Mouse (Mus musculus) 3T3-L1 (cell line): ENCODE data around the gene 4930432K21Rik.

ENCODE experiments used
- DNase-seq: peaks from one replicate; pipeline ENCODE4 v3.0.0-alpha.2; 2015; ENCODE audit warnings: low read depth, low spot score

The 4930432K21Rik gene

DNA sequence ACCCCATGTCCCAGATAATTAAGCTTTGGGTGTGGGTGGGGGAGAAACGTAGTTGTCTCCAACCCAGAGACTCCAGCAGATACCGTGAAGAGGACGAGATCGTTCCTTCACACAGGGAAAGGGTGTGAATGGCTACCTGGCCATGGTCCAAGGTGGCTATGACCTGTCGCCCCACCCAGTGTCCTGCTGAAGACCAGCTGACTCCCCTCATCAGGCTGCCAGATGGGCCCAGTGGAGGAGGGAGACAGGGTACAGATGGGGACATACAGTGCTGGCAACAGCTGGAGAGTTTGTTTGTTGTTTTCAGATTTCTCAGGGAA lies 666 bp downstream of the 4930432K21Rik start:
- DNase-seq = no peak

DNA sequence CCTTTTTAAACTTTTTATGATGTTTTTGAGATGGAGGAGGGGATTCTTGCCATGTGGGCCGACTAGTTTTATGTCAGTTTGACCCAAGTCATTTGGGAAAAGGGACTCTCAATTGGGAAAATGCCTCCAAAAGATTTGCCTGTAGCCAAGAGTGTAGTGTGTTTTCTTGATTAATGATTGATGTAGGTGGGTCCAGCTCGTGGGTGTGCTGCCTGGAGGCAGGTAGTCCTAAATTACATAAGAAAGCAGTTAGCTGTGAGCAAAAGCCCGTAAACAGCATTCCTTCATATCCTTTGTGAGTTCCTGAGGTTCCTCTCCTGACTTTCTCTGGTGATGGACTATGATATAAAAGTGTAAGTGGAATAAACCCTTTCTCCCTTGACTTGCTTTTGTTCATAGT lies 1.4 kb downstream of the 4930432K21Rik start:
- no peak for DNase-seq

DNA sequence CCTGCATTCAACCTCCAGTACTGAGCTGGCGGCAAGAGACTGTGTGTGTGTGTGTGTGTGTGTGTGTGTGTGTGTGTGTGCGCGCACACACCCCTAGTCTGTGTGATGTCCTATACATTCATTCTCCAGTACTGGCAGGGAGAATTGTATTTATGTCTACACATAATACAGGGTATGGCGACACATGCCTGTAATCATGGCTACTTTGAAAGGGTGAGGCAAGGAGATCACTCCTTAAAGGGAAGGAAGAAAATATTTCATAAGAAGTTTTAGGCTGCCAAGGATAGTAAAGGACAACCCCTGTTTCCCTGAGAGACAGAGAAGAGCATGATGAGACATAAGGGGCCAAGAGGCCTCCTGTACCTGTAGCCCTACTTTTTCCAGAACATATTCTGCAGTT lies 9.8 kb downstream of the 4930432K21Rik start:
- DNase-seq = peak; percentile 47

DNA sequence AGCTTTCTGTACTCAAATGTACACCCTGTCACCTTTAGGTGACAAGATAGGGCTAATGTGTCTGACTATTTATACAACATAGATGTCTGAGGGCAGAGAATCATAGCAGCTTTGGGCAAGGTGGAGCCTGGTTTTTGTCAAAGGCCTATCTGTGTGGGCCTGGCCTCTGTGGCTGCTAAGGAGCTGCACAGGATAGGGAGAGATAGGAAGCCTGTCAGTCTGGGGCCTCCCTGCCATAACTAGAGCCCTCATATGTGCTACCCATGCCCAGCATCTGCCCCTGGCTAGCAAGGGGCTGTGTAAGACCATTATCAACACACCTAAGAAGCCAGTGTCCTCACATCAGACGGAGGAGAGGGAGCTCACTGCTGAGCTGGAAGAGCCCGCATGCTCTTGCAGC lies 19.9 kb downstream of the 4930432K21Rik start:
- DNase-seq = no peak

DNA sequence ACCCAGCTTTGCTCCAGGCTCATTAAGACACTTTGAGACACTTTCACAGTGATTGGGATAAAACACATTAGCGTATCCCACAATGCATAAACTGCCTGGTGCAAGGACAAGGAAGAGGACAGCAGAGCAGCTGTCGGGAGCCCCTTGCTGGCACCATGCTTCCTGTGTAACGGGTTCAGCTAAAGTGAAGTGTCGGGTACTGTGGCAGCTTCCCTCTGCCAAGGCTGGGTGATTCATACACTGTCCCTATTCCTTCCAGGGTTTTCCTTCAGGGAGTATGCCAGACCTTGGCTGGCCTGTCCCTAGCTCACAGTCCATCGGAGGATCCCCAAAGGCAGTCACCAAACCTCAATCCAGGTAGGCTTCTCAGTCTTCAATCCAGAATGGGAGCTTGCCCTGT lies 22.3 kb downstream of the 4930432K21Rik start:
- DNase-seq = peak; percentile 62

DNA sequence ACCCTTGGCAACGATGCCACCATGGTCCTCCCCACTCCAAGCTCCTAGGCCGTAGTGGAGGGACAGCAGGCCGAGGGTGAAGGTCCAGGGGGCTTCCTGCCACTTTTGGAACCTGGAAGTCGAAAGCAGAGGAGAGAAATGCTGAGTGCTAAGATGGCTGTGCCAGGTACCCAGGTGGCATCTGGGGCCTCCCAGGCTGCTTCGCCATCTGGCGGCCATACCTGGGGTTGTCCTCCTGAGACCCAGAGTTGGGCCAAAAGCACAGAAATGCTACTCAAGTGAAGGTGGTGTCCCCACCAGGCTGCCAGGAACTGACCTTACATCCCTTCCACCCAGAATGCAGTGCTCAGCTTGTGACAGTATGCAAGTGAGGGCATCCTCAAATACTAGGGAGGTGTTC lies 26.0 kb downstream of the 4930432K21Rik start:
- no peak for DNase-seq

DNA sequence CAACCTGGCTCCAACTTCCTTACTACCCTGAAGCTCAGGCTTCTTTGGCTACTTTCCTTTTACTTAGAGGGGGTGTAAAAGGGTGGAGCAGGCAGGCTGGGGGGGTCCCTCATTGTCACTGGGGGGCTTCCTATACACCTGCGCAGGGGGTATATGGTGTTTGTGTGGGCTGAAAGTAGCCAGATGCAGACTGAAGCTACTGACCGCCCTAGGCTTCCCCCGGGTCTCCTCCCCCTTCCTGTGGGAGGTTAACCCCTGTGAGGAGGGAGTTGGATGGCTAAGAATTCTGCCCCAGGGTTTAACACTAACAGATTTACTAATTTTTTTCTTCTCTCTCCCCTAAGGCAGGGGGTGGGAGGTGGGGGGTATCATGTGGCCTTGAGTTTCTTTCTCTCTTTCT lies 28.7 kb downstream of the 4930432K21Rik start:
- DNase-seq = no peak

DNA sequence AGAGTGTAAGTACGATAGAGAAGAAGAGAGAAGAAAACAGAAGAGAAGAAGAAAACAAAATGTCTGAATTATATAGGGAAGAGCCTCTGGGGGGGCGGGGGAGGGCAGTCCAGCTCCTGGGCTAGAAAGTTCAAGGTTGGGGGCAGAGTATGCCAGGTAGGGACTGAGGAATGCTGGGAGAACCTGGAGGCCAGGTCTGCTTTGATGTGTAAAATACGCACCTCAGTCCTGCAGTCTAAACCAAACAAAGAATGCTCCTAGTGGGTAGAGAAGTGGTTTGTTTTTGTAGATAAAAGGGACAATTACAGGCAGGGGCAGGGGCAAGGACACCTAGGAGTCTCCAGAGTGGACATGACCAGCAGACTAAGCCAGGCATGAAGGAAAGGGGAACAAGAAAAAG lies 29.6 kb downstream of the 4930432K21Rik start:
- no peak for DNase-seq

DNA sequence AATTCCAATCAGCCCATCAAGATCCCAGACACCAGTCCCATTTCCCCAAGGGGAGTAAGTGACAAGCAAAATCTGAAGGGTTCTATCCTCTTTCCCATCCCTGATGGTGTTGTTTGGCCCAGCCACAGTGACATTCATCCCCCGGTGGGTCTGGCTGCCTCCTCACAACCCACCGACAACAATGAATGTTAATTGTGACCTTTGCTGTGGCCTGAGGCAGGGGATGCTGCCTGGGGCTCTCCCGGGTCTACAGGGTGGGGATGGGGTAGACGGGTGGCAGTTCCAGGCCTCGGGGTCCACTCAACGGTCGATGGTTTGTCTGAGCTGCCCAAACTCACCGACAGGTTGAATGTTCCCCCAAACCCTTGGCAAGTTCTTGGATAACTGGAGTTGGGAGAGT lies 30.8 kb downstream of the 4930432K21Rik start:
- no peak for DNase-seq

DNA sequence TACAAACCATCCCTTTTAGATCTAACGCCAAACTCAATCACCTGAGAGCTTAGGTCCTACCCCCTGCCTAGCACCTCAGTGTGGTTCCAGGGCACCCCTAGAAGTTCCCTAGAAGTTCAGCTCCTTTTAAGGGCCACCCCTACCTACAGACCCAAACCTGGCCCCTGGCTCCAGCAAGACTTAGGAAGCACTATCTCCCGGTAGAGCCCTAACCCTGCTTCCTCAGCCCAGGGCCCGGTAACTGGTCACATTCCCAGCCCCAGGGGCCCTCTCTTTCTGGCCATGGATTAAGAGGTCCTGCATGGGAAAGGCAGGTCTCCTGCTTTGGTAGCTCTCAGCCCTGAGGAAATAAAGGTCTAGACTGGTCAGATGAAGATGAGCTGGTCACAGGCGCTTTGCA lies 32.1 kb downstream of the 4930432K21Rik start:
- no peak for DNase-seq

DNA sequence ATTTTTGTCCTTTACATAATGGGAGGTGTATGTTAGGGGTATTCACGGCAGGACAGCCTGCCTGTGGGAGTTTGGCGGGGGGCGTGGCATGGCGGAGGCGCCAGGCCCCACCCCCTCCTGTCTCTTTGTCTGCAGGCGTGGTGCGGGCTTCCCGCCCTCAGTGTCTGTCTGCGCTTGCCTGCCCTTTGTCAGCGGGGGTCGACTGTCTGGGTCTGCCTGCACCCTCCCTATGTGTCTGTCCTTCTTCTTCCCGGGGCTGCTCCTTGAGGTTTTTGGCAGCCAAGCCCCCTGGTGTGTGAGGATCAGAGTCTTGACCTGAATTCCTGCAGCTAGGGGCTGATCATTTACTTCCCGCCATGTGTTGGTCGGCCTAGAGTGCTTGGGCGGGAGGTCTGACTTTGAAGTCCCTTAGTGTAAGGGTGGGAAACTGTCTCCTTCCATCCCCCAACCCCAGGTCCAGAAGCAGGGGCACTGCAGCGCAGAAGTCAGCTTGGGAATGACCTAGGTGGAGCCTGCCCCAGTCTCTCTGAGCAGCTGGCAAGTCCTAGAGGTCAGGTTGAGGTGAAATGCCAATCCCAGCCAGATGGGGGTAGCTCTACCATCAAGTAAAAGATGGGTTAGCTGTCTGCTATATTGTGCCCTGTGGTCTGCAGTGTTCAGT lies 32.8 kb downstream of the 4930432K21Rik start:
- no peak for DNase-seq

DNA sequence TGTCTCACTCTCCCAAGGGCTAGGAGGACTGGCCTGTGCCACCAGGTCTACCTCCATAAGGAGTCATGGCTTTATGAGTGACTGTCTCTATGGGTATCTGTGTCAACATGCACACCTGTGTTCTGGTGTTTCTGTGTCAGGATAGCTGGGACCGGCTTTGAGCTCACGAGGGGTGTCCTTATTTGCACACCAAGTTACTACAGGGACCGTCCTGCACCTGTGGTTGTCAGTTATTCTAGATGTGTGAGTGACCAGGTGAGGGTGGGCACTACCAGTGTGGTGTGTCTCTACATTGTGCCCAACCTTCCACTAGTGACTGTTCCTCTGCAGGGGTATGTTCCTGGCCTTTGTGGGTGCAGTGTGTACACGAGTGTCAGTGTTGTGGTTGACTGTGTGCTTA lies 35.0 kb downstream of the 4930432K21Rik start:
- no peak for DNase-seq

DNA sequence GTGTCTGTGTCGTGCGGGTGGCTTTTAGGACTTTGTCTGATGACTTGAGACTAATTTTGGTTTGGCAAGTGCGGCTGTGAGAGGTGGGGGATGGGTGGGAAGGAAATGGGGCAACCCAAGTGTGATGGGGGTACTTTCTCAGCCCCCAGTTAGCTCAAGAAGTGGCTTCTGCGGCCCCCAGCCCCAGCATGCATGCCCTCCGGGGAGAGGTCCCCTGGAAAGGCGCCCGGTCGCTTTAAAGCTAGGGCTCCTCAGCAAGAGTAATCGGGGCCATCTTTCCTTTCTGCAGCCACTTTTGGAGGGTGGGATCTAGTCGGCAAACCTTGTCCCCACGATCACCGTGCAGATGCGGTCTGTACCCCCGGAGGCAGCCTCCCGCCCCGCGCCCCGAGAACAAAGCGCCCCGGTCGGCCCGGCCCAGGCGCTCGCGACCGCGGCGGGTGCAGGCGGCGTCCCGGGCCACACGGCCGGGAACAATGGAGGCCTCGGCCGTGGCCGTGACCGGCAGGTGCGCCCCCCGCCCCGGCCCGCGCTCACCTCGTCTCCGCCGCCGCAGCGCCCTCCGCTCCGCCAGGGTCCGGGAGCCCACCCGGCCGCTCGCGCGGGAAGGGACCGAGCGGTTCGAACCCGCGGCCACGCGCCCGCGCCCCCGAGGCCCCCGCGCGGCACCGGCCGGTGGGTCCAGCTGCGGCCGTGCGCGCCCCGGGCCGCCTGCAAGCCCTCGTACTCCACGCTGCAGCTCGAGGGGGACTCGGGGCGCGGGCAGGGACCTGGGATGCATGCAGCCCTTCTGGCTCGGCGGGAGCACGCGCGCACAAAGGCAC lies 35.6 kb downstream of the 4930432K21Rik start:
- DNase-seq = no peak

DNA sequence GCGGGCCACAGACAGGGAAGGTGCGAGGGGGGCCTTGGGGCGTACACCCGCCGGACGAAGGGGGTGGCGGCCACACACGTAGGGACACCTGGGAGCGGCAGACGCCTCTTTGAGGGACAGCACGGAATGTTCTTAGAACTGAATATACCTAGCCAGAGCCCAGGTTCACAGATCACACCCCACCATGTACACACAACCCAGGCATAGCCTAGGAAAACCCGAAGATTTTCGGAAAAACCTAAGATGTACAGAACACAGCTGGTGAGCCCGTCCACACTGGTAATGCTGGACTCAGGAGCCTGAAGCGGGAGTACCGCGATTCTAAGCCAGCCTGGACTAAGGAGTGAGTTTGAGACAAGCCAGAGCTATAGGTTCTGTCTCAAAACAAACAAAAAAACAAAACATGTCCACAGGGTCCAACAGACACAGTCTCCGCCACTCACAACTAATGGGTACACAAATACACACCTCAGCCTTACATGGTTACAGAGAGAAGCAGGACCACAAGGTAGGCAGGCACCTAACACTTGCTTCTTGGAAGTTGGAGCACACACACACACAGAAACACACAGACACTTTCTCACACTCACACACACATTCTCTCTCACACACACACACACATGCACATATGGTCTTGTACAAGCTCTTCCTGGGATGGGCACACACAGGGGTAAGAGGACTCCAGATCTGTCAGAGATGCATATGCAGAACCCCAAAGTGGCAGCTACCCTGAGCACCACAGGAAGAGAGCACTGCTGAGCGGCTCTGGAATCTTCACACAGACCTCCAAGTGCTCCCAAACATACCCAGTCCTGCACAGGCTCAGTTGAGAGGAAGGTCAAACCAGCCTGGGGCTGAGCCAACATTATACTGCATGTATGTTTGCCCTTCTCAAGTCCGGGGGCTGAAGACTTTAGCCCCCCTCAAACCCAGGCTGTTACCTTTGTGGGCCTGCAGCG lies 36.5 kb downstream of the 4930432K21Rik start:
- no peak for DNase-seq

DNA sequence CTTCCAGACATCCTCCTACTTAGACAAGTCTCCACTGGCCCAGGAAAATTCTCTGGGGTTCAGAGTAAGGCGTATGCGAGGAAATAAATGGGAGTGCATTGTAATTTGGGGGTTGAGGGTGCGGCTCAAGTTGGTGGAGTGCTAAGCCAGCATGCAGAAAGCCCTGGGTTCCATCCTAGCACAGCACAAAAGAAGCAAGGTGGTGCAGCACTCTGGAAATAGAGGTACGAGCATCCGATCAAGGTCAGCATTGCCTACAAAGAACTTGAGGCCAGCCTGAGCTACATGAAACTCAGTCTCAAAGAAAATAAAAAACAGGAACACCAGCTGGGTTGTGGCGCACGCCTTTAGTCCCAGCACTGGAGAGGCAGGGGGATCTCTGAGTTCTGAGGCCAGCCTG lies 37.3 kb downstream of the 4930432K21Rik start, which contains the start of gene Nanos3:
Gene Nanos3, minus strand, starts transcription at position 101 of the 400 bp plus-strand sequence.
- DNase-seq = no peak

DNA sequence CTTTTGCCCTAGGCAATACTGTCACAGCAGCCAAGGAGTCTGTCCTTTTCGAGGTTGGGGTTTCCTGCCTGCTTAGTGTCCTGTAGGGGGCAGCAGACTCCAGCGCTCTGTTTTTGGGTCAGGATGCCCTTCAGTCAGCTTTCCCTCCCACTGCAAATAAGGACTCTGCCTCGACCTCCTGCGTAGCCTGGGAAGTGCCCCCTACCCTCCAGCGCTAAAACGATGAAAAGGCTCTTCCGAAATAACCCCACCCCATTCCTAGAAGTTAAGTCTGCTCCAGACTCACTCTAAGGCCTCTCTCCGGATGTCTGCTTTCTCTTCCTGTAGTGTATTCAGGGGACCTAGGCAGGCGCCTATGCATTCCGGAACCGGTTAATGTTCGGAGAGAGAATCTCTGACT lies 38.7 kb downstream of the 4930432K21Rik start:
- peak; percentile 96 for DNase-seq

DNA sequence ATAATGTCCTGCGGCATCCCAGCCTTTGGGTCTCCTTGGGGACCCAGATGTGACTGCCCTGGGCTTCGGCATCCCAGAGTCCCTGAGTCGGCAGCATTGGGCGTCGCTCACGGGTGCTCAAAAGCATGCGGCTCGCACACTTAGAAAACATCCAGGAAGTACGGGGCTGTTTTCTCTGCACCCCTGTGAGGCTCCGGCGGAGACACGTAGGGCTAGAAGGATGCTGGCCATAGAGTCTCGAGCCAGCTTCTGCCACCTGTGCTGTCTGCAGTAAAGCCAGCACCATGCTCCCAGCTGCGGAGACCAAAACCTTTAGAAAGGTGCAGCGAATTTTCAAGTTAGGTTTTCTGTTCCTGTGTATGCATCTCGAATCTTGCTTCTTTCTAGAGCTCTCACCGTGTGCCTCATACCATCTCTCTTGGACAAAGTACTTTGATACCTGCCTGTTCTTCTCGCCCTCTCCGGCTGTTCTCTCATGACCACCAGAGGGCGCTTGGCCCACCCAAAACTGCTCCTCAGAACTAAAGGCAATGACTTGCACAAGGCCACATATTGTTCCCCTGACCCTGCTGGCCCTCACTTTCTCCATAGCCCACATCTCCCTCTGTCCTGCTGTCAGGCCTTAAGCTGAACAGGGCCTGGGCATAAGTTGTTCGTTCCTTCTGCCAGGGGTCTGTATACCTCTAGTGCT lies 39.4 kb downstream of the 4930432K21Rik start:
- peak; percentile 89 for DNase-seq

DNA sequence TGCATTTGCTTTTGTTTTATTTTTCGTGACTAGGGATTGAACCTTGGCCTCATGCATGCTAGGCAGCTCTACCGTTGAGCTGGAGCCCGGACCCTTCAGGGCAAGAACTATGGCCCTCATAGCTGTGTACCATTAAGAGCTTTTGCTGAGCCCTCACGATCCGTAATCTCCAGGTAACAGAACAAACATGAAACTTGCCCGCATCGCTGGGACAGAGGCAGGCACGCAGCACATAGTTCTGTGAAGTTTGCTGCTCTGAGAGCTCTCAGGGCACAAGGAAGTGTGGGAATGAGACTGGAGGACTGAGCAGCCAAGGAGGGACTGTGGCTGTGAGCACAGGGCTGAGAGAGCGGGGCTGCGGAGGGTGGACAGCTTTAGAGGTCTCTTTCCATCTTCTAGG lies 40.8 kb downstream of the 4930432K21Rik start:
- DNase-seq = no peak

DNA sequence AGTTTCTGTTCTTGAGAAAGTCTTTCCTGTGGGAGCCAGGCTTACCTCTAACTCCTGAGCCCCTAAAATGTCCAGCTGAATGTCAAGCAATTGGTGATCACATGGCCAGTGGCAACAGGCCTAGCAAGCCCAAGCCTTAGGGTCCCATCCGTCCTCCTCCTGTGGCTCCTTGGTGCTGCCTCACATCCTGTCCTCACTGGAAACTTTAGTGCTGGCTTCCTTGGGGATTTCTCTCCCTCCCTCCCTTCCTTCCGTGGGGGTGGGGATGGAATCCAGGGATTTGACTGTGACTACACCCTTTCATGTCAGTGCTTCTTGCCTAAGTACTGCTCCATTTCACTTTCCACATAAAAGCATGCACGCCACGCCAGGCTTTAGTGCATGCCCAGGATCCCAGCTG lies 41.8 kb downstream of the 4930432K21Rik start:
- peak; percentile 75 for DNase-seq

DNA sequence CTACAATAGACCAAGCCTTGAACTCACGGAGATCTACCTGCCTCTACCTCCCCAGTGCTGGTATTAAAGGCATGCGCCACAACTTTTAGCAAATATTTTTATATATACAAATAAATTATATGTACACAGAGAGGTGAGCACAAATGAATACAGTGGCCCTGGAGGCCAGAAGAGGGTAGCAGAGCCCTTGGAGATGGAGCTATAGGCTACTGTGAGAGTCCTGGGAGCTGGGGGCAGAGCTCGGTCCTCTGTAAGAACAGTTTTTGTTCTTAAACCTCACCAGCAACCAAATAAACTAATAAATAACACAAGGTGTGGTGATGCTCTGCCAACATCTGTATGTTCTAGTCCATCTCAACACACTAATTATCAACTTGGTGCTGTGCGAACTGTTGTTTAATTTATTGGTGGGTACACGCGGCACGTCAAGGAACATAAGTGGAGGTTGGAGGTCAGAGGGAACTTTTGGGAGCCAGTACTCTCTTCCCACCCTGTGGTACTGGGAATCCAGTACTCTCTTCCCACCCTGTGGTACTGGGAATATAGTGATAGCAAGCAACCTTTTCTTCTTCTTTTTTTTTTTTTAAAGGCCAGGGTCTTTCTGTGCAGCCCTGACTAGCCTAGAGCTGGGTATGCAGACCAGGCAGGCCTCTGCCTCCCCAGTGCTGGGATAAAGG lies 42.5 kb downstream of the 4930432K21Rik start:
- DNase-seq = peak; percentile 95

DNA sequence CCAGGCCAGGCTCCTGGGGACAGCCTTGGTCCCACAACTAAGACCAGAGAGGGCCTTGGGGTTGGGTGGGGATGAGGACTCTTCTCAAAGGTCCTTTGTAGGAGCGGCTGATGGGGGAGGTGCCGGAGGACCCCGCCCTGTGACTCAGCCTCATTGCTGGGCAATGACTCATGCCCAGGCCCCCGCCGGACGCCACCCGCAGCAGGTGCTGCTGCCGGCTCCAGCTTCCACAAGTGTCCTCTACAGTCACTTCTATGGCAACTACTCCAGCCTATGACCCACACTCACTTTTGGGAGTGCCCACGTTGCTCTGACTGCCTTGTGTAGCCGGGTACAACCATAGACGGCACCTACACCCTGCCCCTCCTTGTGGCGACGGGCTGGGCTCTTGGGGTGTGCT lies 44.2 kb downstream of the 4930432K21Rik start:
- DNase-seq = peak; percentile 97
